8 mouse cellular contexts compared by ENCODE assay signal in genomic region chr8:84687705-84688100, GRCm38 (mm10). TPM values are rescaled to one million over a fixed set of nuclear protein-coding genes. Genes with fewer than 3 reads are reported as not detected.
DNase-seq lines count a peak whose midpoint lies in the region; ATAC-seq and TF ChIP-seq lines count a peak whose summit lies in the region.

TSS of gene Nacc1 (minus strand) at chr8:84687862.

- H3K4me3 ChIP-seq in limb, embryonic 11.5 days (ENCODE audit: low read depth, low read length) = peak within 1 kb of the TSS; percentile 100
- H3K4me3 ChIP-seq in midbrain, embryonic 13.5 days (replicated peaks) = peak within 1 kb of the TSS; percentile 99
- H3K4me3 ChIP-seq in spleen, adult 2 months (ENCODE audit: extremely low read depth, insufficient read depth, insufficient read length) = peak within 1 kb of the TSS; percentile 96

- WGBS in limb, embryonic 11.5 days = under 1% methylated on average over 34 of the region's 37 CpGs
- WGBS in midbrain, embryonic 13.5 days = 1% methylated on average over 37 of the region's 37 CpGs
- under 1% methylated on average over 33 of the region's 37 CpGs for WGBS in spleen, adult 2 months

- H3K4me1 ChIP-seq in limb, embryonic 11.5 days (ENCODE audit: control insufficient read depth, insufficient read depth, low read length) = peaks cover 23% of the 10 kb centered on the region
- H3K4me1 ChIP-seq in midbrain, embryonic 13.5 days (replicated peaks) = peaks cover 51% of the 10 kb centered on the region
- peaks cover 18% of the 10 kb centered on the region; the same call in 1 of the 2 replicates for H3K4me1 ChIP-seq in spleen, adult 2 months (ENCODE audit: control insufficient read depth, insufficient read depth, insufficient read length)

- peak within 1 kb of the TSS; percentile 98 for H3K27ac ChIP-seq in limb, embryonic 11.5 days (replicated peaks; ENCODE audit: low read depth, low read length)
- peak within 1 kb of the TSS; percentile 93 for H3K27ac ChIP-seq in midbrain, embryonic 13.5 days
- H3K27ac ChIP-seq in spleen, adult 2 months (ENCODE audit: insufficient read depth, low read length) = peak within 1 kb of the TSS; percentile 77

- H3K9me3 ChIP-seq in limb, embryonic 11.5 days (ENCODE audit: control insufficient read depth, low read length) = no peaks in the 10 kb centered on the region
- H3K9me3 ChIP-seq in midbrain, embryonic 13.5 days = no peaks in the 10 kb centered on the region

- TF ChIP-seq POLR2A in spleen, adult 2 months (IDR thresholded peaks at IDR 0.05; ENCODE audit: low read depth, low read length) = no peak

- H3K27me3 ChIP-seq in limb, embryonic 11.5 days (ENCODE audit: control insufficient read depth, insufficient read depth, low read length) = no peaks in the 10 kb centered on the region
- H3K27me3 ChIP-seq in midbrain, embryonic 13.5 days = no peaks in the 10 kb centered on the region
- H3K27me3 ChIP-seq in spleen, adult 2 months (ENCODE audit: control insufficient read depth, insufficient read depth, low read length) = no peaks in the 10 kb centered on the region

- TF ChIP-seq CTCF in spleen, adult 2 months (IDR thresholded peaks at IDR 0.05; ENCODE audit: extremely low read depth, insufficient read depth, insufficient read length, insufficient replicate concordance) = 0 out of 2 replicates have a peak, but pooled peaks have one; percentile 20

- peak; percentile 70 for ATAC-seq in granulocyte monocyte progenitor cell, adult 5-6 weeks (replicated peaks; ENCODE audit: poor library complexity, severe bottlenecking)
- peak; percentile 76 for ATAC-seq in limb, embryonic 11.5 days (ENCODE audit: insufficient number of reproducible peaks, low FRiP score, low TSS enrichment, low read depth)
- ATAC-seq in midbrain, embryonic 13.5 days = peak; percentile 87

- peaks cover 12% of the 10 kb centered on the region; the same call in 1 of the 2 replicates for H3K36me3 ChIP-seq in limb, embryonic 11.5 days (ENCODE audit: control insufficient read depth, insufficient read depth, low read length)
- H3K36me3 ChIP-seq in midbrain, embryonic 13.5 days = peaks cover 18% of the 10 kb centered on the region
- peaks cover 5% of the 10 kb centered on the region for H3K36me3 ChIP-seq in spleen, adult 2 months (ENCODE audit: control insufficient read depth, insufficient read depth, low read length)

- H3K9ac ChIP-seq in limb, embryonic 11.5 days (ENCODE audit: low read length) = peak within 1 kb of the TSS; percentile 100
- peak within 1 kb of the TSS; percentile 100 for H3K9ac ChIP-seq in midbrain, embryonic 13.5 days (replicated peaks)

- peak within 1 kb of the TSS; percentile 92 for H3K4me2 ChIP-seq in limb, embryonic 11.5 days (ENCODE audit: low read depth, severe bottlenecking)
- peak within 1 kb of the TSS; percentile 93 for H3K4me2 ChIP-seq in midbrain, embryonic 13.5 days (replicated peaks)

- peak; percentile 83 for DNase-seq in layer of hippocampus, adult 11-12 months (ENCODE audit: low spot score)
- DNase-seq in layer of hippocampus, adult 9-10 months (ENCODE audit: low spot score) = no peak
- peak; percentile 84 for DNase-seq in embryo, embryonic 9.5 days (ENCODE audit: extremely low spot score)
- peak; percentile 84 for DNase-seq in kidney, adult 11 months
- DNase-seq in limb, embryonic 11.5 days (ENCODE audit: low spot score) = peak; percentile 89
- peak in 1 of 2 experiments; percentile 90 for DNase-seq in spleen, adult 2 months (ENCODE audit: low read depth in 1 of 2, low spot score in 2 of 2)

RNA-seq across cellular contexts. Expression of gene Nacc1, which starts in this region (rescaled TPM):
- total RNA-seq in granulocyte monocyte progenitor cell, adult 5-6 weeks (2014; fragmentation: Nextera tagmentation) = 92.9 and 98.1 TPM in 2 replicates
- 46.5 and 59.2 TPM in 2 replicates for total RNA-seq in granulocyte monocyte progenitor cell, adult 5-6 weeks (2017)
- 26.4 and 26.7 TPM in 2 replicates for polyA plus RNA-seq in limb, embryonic 11.5 days (2014; fragmentation: Nextera tagmentation; extraction: Ambion mirVana)
- 16.8 and 17.3 TPM in 2 replicates for polyA plus RNA-seq in midbrain, embryonic 13.5 days (2015; fragmentation: Nextera tagmentation; extraction: Ambion mirVana)
- 66.0 and 78.5 TPM in 2 replicates for polyA plus RNA-seq in spleen, adult 2 months (2012; rRNA removed)
